Mouse (Mus musculus) macrophage (primary cell): ENCODE data around the gene Atp6v1fnb. TPM values are rescaled to one million over a fixed set of nuclear protein-coding genes. Genes with fewer than 3 reads are reported as not detected.
A peak's percentile ranks its signal among the peaks of the same experiment; 100 is the strongest.

Source experiments
- H3K27ac ChIP-seq: fragments of 350-480 bp; formaldehyde crosslinking; 2 replicates; pipeline ENCODE4 v1.9.0; 2021
- H3K36me3 ChIP-seq: fragments of 350-480 bp; formaldehyde crosslinking; 2 replicates; pipeline ENCODE4 v1.9.0; 2021; ENCODE audit errors: inconsistent target
- H3K4me3 ChIP-seq: fragments of 350-480 bp; formaldehyde crosslinking; 2 replicates; pipeline ENCODE4 v1.9.0; 2021; ENCODE audit errors: inconsistent target
- H3K79me2 ChIP-seq: fragments of 350-480 bp; formaldehyde crosslinking; 2 replicates; pipeline ENCODE4 v1.9.0; 2021; ENCODE audit errors: inconsistent target
- WGBS: methylation state at CpG from one replicate; pipeline ENCODE4 v1.1.7; 2026; ENCODE audit warnings: inconsistent platforms; ENCODE audit not compliant: missing documents; 5-methylcytosine and 5-hydroxymethylcytosine counted together
- polyA plus RNA-seq: library from polyadenylated mRNA; stranded (reverse); fragments of 250-400 nt; gene quantifications from 3 replicates; pipeline ENCODE4 v1.2.4, GENCODE M21; 2018; ENCODE audit warnings: inconsistent platforms

The Atp6v1fnb gene
- polyA plus RNA-seq, 1 experiment from 2014 or later: not detected

GRCm38 (mm10) chr6:29485951-29486350 lies 14.7 kb downstream of the Atp6v1fnb start:
- H3K4me3 ChIP-seq: no peak overlapping the region
- H3K27ac ChIP-seq: no peak overlapping the region
- H3K79me2 ChIP-seq: no peaks in the 10 kb centered on the region
- H3K36me3 ChIP-seq: no peaks in the 10 kb centered on the region
- WGBS: 63% methylated on average over 2 of the region's 2 CpGs

GRCm38 (mm10) chr6:29494101-29494500 lies 22.9 kb downstream of the Atp6v1fnb start:
- Histone ChIP-seq H3K27ac (no peak overlapping the region), H3K36me3 (no peaks in the 10 kb centered on the region), H3K4me3 (no peak overlapping the region), H3K79me2 (no peaks in the 10 kb centered on the region)
- 91% methylated on average over 4 of the region's 4 CpGs for WGBS

GRCm38 (mm10) chr6:29496270-29496669 lies 25.0 kb downstream of the Atp6v1fnb start:
- Histone ChIP-seq H3K36me3 (no peaks in the 10 kb centered on the region), H3K27ac (no peak overlapping the region), H3K4me3 (no peak overlapping the region), H3K79me2 (no peaks in the 10 kb centered on the region)
- 25% methylated on average over 24 of the region's 25 CpGs for WGBS

GRCm38 (mm10) chr6:29497791-29498190 lies 26.6 kb downstream of the Atp6v1fnb start:
- H3K79me2 ChIP-seq: no peaks in the 10 kb centered on the region
- H3K27ac ChIP-seq: no peak overlapping the region
- H3K4me3 ChIP-seq: no peak overlapping the region
- no peaks in the 10 kb centered on the region for H3K36me3 ChIP-seq
- WGBS: 54% methylated on average over 2 of the region's 2 CpGs

GRCm38 (mm10) chr6:29500177-29500576 lies 28.9 kb downstream of the Atp6v1fnb start:
- WGBS: 94% methylated on average over 7 of the region's 7 CpGs
- Histone ChIP-seq H3K36me3 (no peaks in the 10 kb centered on the region), H3K4me3 (no peak overlapping the region), H3K27ac (no peak overlapping the region), H3K79me2 (no peaks in the 10 kb centered on the region)

- Histone ChIP-seq H3K4me3 (no peak overlapping the region), H3K36me3 (no peaks in the 10 kb centered on the region), H3K79me2 (no peaks in the 10 kb centered on the region), H3K27ac (no peak overlapping the region)
- WGBS: 88% methylated on average over 5 of the region's 6 CpGs
Observed at GRCm38 (mm10) chr6:29500810-29501209, 29.6 kb downstream of the Atp6v1fnb start.

- Histone ChIP-seq H3K4me3 (no peak overlapping the region), H3K36me3 (no peaks in the 10 kb centered on the region), H3K27ac (no peak overlapping the region), H3K79me2 (no peaks in the 10 kb centered on the region)
- 100% methylated on average over 1 of the region's 1 CpGs for WGBS
Observed at GRCm38 (mm10) chr6:29501599-29501998, 30.4 kb downstream of the Atp6v1fnb start.

GRCm38 (mm10) chr6:29505493-29505892 lies 34.3 kb downstream of the Atp6v1fnb start:
- 80% methylated on average over 5 of the region's 5 CpGs for WGBS
- no peaks in the 10 kb centered on the region for H3K36me3 ChIP-seq
- H3K79me2 ChIP-seq: no peaks in the 10 kb centered on the region
- no peak overlapping the region for H3K27ac ChIP-seq
- no peak overlapping the region for H3K4me3 ChIP-seq

GRCm38 (mm10) chr6:29506834-29507233 lies 35.6 kb downstream of the Atp6v1fnb start:
- 46% methylated on average over 8 of the region's 8 CpGs for WGBS
- no peak overlapping the region for H3K4me3 ChIP-seq
- H3K36me3 ChIP-seq: no peaks in the 10 kb centered on the region
- no peak overlapping the region for H3K27ac ChIP-seq
- H3K79me2 ChIP-seq: no peaks in the 10 kb centered on the region

- Histone ChIP-seq H3K36me3 (no peaks in the 10 kb centered on the region), H3K4me3 (no peak within 1 kb of the TSS), H3K27ac (no peak within 1 kb of the TSS), H3K79me2 (no peaks in the 10 kb centered on the region)
- 4% methylated on average over 40 of the region's 47 CpGs for WGBS
Observed at GRCm38 (mm10) chr6:29507447-29508309, 36.4 kb downstream of the Atp6v1fnb start, which contains the start of gene Kcp. TSS of gene Kcp (minus strand) at chr6:29507952.

GRCm38 (mm10) chr6:29509086-29509485 lies 37.8 kb downstream of the Atp6v1fnb start:
- no peaks in the 10 kb centered on the region for H3K36me3 ChIP-seq
- H3K4me3 ChIP-seq: no peak overlapping the region
- H3K27ac ChIP-seq: no peak overlapping the region
- 91% methylated on average over 2 of the region's 2 CpGs for WGBS
- no peaks in the 10 kb centered on the region for H3K79me2 ChIP-seq

- peak overlapping the region; percentile 32; the same call in 1 of the 2 replicates for H3K27ac ChIP-seq
- H3K79me2 ChIP-seq: no peaks in the 10 kb centered on the region
- H3K4me3 ChIP-seq: no peak overlapping the region
- no peaks in the 10 kb centered on the region for H3K36me3 ChIP-seq
- 3% methylated on average over 11 of the region's 11 CpGs for WGBS
Observed at GRCm38 (mm10) chr6:29513284-29513683, 42.0 kb downstream of the Atp6v1fnb start.

GRCm38 (mm10) chr6:29517139-29517538 lies 45.9 kb downstream of the Atp6v1fnb start:
- 12% methylated on average over 5 of the region's 5 CpGs for WGBS
- H3K4me3 ChIP-seq: no peak overlapping the region

GRCm38 (mm10) chr6:29522626-29523300 lies 51.5 kb downstream of the Atp6v1fnb start:
- Histone ChIP-seq H3K79me2 (peaks cover 14% of the 10 kb centered on the region), H3K36me3 (no peaks in the 10 kb centered on the region), H3K27ac (peak overlapping the region; percentile 93), H3K4me3 (no peak overlapping the region; the same call in 1 of the 2 replicates)
- 61% methylated on average over 6 of the region's 6 CpGs for WGBS

More at GRCm38 (mm10) chr6:29517139-29517538, 45.9 kb downstream of the Atp6v1fnb start:
- Histone ChIP-seq H3K79me2 (no peaks in the 10 kb centered on the region), H3K27ac (no peak overlapping the region), H3K36me3 (no peaks in the 10 kb centered on the region)
